Mouse (Mus musculus) thymus, adult 18-20 months (tissue): Measurements from ENCODE around the gene Abtb2.

Experiments
- DNase-seq, 2 experiments: peaks; one replicate each; pipeline ENCODE4 v3.0.0; 2022; ENCODE audit warnings: mixed read lengths in 2 of 2

Gene Abtb2

DNA sequence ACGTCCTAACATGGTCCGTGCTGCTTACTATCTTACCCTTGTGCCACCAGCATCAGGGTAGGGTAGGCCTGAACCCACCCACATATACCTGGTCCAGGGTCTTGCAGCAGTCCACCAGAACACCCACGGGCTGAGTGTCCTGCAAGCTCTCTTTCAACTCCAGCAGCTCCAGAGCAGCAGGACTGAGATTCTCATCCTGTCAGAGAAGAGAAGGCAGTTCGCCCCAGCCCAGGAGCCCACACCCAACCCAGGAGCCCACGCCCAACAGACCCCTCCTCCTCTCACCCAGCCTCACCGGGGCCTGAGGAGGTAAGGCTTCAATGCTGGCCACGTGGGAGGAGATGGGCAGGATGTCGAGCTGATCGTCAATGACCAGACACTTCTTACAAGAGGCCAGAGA lies 181.8 kb downstream of the Abtb2 start:
- no peak for DNase-seq

DNA sequence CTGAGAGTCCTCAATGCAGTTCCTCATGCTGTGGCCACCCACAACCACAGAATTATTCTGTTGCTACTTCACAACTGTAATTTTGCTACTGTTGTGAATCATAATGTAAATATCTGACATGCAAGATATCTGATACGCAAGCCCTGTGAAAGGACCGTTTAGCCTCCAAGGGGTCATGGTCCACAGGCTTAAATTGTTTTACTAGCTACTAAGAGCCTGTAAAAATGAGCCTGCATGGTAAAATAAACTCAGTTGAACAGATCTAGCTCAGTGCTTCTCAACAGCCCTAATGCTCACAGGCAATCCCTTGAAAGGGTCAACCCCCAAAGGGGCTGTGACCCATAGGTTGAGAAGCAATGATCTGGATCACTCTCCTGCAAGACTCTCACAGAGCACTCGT lies 183.0 kb downstream of the Abtb2 start:
- DNase-seq: no peak

DNA sequence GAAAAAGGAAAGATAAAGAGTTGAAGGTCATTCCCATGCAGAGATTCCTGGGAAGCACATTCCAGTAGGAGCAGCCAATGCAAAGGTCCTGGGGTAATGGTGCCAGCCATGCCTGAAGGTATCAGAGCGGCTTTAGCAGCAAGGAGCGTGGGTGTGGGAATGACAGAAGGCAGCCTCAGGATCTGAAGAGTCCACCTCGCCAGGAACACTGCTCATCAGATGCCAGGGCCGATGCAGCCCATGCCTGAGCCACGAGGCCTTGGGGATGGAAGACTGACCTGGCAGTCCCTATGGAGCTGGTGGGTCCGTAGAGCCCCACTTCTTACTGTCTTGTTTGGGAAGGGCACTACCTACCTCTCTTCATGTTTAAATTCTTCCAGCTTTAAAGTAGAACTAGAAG lies 185.7 kb downstream of the Abtb2 start:
- DNase-seq: no peak

DNA sequence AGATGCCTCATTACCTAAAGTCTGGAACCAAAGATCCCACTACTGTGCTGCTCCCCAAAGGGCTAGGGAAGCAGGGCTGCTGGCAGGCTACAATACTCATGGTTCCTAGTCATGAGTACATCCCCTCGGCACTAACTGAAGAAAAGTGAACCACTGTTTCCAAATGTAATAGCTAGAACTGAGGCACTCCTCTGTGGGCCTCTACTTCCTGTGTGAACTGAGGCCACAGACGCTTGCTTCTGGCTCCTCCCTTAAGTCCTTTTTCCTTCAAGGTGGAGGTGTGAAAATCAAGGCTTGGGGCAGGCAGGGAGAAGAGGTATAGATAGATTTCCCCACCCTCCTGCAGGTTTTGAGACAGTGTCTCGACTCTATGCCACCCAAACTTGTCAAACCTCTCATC lies 188.5 kb downstream of the Abtb2 start:
- no peak for DNase-seq

DNA sequence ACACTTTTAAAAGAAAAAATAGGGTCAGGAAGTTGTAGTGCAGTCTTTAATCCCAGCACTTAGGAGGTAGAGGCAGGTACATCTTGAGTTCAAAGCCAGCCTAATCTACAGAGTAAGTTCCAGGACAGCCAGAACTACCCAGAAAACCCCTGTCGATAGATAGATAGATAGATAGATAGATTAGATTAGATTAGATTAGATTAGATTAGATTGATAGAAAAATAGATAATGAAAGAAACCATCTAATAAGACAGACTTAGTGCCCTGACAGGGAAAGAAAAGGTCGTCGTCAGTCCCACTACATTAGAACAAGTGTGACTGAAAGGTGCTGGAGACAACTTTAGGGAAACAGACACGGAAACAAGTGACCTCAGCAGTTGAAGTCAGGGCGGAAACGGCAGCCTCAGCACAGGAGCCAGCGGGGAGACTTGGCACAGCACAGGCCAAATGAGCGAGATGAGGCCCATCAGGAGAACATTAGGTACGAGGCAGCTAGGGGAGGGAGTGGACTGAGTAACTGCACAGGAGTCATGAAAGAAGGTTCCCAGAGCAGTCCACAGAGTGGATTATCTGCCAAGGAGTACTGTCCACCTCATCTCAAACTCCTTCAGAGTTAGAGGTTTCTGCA lies 189.5 kb downstream of the Abtb2 start:
- no peak for DNase-seq

DNA sequence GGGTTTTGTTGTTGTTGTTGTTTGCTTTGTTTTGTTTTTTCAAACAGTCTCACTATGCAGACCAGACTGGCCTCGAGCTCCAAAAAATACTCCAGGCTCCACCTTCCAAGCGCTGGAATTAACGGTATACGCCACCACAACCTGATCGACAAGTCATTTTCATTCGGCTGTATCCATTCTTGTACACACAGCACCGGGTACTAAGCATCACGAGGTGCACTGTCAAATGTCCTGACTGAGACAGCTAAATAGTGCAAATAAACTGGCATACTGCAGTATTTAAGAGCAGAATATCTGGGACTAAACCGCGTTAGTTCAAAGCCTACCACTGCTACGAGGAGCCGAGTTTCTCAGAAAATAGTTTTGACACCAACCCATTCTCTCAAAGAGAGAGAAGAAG lies 194.3 kb downstream of the Abtb2 start:
- DNase-seq: no peak

DNA sequence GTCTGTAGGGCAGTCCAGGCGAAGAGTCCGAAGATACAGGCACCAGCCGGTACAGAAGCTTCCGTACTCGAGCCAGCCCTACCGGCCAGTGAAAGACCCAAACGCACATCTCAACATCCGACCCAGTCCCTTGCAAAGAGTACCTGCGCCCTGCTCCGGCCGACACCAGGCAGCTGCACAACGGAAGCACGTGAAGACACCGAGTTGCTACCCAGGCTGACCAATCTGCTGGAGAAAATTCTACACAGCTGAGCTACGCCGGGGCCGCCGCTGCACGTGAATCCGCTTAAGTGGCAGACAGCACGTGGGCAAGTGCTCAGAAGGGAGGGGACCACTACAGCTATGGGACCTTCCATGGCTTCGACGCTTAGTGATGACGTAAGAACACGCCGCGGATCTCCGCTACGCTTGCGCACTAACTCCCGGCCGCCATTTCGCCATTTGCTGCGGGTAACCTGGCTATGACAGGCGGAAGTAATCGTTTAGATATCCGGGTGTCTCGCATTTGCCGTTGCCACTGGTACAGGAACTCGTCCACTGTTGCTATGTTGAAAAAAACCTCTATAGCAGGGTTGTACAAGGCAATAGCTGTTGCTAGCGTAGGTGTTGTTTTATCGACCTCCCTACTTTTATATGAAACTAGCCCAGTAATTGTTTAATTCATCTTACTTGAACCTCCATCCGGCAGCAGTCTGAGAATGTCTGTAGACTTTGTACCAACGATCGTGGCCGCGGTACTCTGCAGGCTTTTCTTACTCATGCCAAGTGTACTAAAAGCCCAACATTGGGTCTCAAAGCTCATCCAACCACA lies 195.0 kb downstream of the Abtb2 start, which contains the start of gene Nat10:
Gene Nat10 (minus strand): TSS at position 365 of the 811 bp plus-strand sequence.
- peak; percentile 96 to 97 for DNase-seq

DNA sequence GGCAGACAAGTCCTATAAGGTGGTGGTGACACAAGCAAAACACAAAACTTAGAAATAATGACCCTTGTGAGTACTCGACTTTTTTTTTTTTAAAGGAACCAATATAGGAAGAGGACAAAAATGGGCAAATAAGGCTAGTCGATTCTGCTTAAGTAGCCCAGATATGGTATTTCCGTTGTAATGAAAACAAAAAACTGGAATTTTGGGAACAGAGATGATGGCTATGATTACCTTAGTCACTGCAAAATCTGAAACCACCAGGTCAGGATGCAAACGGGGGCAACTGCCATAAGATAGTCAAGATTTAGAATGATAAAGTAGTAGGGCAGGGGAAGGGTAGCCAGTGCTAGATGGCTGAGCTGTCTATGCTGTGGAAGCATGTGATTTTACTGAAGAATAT lies 195.9 kb downstream of the Abtb2 start:
- no peak for DNase-seq

DNA sequence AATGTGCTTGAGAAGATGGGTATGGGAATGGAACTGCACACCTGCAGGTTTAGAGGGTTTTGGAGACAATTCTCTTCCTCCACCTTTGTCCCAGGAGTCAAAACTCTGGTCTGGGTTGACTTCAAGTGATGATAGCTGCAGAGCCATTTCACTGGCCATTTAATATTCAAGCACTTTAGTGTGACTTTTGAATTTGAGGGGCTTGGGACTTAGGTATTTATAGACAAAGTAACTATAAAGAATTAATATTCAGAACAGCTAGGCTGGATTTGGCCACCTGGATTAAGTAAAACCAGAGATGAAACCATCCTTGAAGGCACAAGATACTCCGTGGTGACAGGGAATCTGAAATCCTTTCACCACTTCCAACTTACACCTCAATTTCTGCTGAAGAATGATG lies 196.4 kb downstream of the Abtb2 start:
- DNase-seq: no peak
